Mouse (Mus musculus) C2C12 (cell line): ENCODE measurements around the gene Vps11.

Experiments
- CTCF ChIP-seq: IDR thresholded peaks from one replicate; pipeline ENCODE4 v1.5.1; 2011; ENCODE audit not compliant: control insufficient read depth, insufficient read depth, insufficient read length
- FOSL1 ChIP-seq: IDR thresholded peaks from one replicate; pipeline ENCODE4 v1.8.0; 2011; ENCODE audit warnings: mild to moderate bottlenecking, low read length; ENCODE audit not compliant: poor library complexity, insufficient read depth, severe bottlenecking
- MAX ChIP-seq: IDR thresholded peaks from one replicate; pipeline ENCODE4 v1.6.1; 2011; ENCODE audit warnings: mild to moderate bottlenecking, control low read depth
- MYOD1 ChIP-seq: IDR thresholded peaks from one replicate; pipeline ENCODE4 v1.6.1; 2011; ENCODE audit warnings: low read depth; ENCODE audit not compliant: control insufficient read depth, insufficient read length
- MYOG ChIP-seq: IDR thresholded peaks from one replicate; pipeline ENCODE4 v1.6.1; 2011; ENCODE audit not compliant: control insufficient read depth, insufficient read length; ENCODE audit errors: extremely low read depth

DNA sequence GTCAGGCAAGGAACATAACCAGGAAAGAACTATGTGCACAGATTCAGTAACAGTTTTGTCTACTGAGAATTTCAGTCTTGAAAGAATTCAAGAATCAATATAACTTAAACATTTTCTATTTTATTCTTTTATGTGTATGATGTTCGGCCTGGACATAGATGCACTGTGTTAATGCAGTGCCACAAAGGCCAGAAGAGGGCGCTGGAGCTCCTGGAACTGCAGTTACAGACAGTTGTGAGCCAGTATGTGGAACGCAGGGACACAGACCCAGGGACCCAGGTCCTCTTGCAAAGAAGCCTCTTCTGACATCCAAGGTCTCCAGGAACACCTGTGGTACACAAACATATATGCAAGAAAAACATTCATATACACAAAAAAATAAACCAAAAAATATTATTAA, 3.0 kb upstream of the Vps11 start:
- TF ChIP-seq MYOD1, result no peak
- TF ChIP-seq CTCF, result no peak
- TF ChIP-seq MAX, result no peak
- TF ChIP-seq FOSL1, result no peak
- TF ChIP-seq MYOG, result no peak
